Mouse (Mus musculus) liver, adult 2 months (tissue): ENCODE measurements around the gene Wdr91.

ENCODE experiments used
- CTCF ChIP-seq: fragments of 200-500 bp; IDR thresholded peaks from 2 replicates; pipeline ENCODE4 v1.5.1; 2011; ENCODE audit warnings: low read depth, low read length, control low read depth
- POLR2A ChIP-seq: fragments of 200-500 bp; IDR thresholded peaks from 2 replicates; pipeline ENCODE4 v1.6.1; 2011; ENCODE audit warnings: low read length, control low read depth; ENCODE audit not compliant: insufficient read depth; ENCODE audit errors: extremely low read depth

DNA sequence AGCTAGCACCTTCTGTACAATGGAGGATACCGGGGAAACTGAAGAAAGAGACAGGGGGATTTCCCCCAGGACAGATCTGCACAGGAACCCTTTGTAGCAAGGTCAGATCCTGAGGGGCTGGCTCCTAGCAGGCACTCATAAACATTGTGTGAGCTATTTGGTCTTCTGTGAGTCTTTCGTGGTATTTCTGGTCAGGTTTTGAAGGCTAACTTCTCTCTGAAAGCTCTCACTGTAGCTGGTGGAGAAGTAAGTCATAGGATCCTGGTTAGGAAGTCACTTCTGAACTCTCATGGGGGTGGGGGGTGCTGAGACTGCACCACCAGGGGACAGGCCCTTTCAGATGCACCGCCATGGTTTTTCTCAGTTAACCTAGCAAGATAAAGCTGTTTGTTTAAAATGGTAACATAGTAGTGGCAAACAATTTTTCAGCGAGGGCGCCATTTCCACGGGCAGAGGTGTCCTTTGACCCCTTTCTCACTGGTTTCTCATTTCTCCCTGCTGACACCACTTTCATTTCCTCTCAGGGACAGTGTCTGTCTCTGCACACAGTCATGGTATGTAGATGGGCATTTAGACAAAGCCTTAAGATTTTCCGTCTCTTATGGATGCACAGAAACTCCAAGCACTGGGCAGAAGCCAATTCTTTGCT, 27.7 kb upstream of the Wdr91 start:
- TF ChIP-seq CTCF: no peak
- TF ChIP-seq POLR2A: no peak
